Mouse (Mus musculus) cortical plate, adult 2 months (tissue): ENCODE results near the gene Krtap9-3.

ENCODE experiments used
- CTCF ChIP-seq: fragments of 200-500 bp; IDR thresholded peaks from 2 replicates; pipeline ENCODE4 v1.5.1; 2011; ENCODE audit warnings: mild to moderate bottlenecking, control low read depth, low read length; ENCODE audit not compliant: insufficient read depth; ENCODE audit errors: extremely low read depth
- POLR2A ChIP-seq: fragments of 200-500 bp; IDR thresholded peaks from 2 replicates; pipeline ENCODE4 v1.6.1; 2011; ENCODE audit warnings: mild to moderate bottlenecking, low read length, control low read depth; ENCODE audit not compliant: insufficient read depth; ENCODE audit errors: extremely low read depth

- no peak for TF ChIP-seq CTCF
- TF ChIP-seq POLR2A = no peak
Measured at GRCm38 (mm10) chr11:99580636-99581035, 17.3 kb downstream of the Krtap9-3 start, which contains the start of gene Krtap1-5.
